Mouse (Mus musculus): ENCODE measurements around the gene Sbno2.

Sbno2 gene

GRCm38 (mm10) chr10:80105460-80105859, at the start of gene Sbno2:
Sbno2 (minus strand) TSS chr10:80105571.
- DNase-seq = no peak

- DNase-seq = no peak
Measured at GRCm38 (mm10) chr10:80154384-80154783, 49.0 kb upstream of the Sbno2 start.

DNA sequence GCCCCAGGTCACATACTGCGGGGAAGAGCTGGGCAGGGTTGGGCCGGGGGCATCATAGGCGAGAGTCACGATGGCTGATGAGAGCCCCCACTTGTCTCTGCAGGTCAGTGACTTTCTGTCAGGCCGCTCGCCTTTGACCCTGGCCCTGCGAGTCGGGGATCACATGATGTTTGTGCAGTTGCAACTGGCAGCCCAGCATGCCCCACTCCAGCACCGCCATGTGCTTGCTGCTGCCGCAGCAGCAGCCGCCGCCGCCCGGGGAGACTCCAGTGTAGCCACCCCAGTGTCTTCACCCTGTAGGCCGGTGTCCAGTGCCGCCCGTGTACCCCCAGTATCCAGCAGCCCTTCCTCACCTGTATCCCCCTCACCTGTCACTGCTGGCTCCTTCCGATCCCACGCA, 48.3 kb upstream of the Sbno2 start:
- no peak for DNase-seq

- no peak for DNase-seq
Measured at GRCm38 (mm10) chr10:80152873-80153260, 47.5 kb upstream of the Sbno2 start.

GRCm38 (mm10) chr10:80152071-80152872, 46.9 kb upstream of the Sbno2 start:
- no peak for DNase-seq

DNA sequence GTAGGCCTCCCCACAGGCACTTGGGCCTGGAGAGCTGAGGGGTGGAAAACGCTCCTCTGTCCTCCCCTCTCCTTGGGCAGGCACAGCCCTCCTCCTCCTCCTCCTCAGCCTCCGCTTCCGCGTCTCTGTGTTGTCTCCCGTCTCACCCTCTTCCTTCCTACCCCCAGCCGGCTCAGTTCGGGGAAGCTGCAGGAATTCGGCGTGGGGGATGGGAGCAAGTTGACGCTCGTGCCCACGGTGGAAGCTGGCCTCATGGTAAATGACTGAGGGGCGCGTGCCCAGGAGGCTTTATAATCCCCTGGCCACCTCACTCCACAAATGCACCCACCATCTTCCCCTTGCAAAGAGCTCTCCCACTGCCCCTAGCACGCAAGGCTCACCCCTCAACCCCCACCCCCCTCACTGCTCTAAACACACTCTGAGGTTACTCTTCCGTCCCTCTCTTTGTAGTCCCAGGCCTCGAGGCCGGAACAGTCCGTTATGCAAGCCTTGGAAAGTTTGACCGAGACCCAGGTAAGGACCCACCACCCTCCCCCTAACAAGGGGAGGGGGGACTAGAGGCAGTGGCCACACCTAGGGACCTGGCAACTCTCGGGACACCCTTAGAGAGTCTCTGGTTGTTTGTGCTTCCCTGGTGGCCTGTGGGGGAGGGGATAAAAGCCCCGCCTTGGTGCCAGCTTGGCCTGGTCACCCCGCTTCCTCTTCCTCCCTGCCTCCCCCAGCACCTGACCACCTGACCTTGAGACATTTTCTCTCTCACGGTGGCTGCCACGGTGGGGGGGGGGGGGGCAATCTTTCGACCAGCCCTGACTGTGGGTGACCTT, 46.1 kb upstream of the Sbno2 start:
- no peak for DNase-seq

- DNase-seq = no peak
Measured at GRCm38 (mm10) chr10:80150226-80151210, 45.1 kb upstream of the Sbno2 start.

- DNase-seq = peak; percentile 99
Measured at GRCm38 (mm10) chr10:80149291-80150225, 44.2 kb upstream of the Sbno2 start.

DNA sequence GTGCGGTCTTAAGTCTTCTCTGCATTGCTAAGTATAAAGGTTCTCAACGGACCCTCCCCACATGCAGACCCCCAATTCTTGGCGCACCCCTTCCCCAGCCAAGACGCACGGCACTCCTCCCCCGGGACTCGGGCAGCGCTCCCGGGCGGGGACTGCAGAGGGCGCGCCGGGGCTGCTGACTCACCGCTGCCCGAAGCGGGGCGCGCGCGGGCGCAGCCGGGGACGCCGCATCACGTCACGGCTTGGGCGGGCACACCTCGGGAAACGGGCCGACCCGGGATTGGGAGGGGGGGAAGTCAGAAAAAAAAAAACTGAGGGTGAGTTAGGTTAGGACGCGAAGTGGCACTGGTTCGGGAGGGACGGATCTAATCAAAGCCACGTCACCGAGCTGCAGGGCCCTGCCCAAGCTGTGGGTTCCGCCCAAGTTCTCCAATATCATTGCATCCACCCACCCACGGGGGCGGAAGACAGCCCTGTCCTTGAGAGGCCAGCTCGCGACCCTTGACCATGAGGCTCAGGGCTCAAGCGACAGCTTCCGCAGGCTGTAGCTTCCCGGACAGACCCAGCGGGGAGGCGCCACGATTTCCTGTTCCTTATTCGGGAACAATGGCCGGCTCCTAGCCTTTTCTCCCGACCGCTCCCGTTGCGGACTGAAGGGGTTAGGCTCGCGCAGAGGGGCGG, 43.4 kb upstream of the Sbno2 start:
- DNase-seq = peak; percentile 94

- DNase-seq = no peak
Measured at GRCm38 (mm10) chr10:80147719-80148601, 42.6 kb upstream of the Sbno2 start, which contains the start of gene Midn. Midn (plus strand) TSS chr10:80148272.

DNA sequence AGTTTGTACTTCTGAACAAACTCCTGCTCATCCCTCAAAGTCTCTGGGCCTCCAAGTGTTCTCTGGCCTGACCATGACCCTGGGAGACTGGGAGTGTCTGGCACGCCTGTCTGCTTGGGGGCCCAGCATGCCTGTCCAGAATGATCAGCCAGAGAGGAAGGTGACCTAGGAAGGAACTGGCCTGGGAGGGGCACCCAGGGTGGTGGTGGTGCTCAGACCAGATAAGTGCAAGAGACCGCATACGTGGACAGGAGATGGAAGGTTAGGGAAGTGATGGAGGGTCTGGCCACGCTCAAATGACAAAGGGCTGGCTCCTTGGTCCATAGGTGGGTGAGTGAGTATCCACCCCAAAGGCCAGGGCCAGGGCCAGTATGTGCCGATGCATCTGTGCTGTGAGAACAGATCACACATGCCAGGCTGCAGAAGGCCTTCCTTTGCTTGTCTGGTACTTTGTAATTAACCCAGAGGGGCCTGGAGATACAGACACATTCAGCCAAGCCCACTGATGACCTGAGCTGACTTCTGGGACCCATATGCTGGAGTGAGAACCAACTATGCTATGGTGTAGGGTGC, 41.9 kb upstream of the Sbno2 start:
- DNase-seq = no peak

- DNase-seq = no peak
Measured at GRCm38 (mm10) chr10:80146568-80147011, 41.2 kb upstream of the Sbno2 start.

- DNase-seq = no peak
Measured at GRCm38 (mm10) chr10:80145896-80146295, 40.5 kb upstream of the Sbno2 start.

- DNase-seq = no peak
Measured at GRCm38 (mm10) chr10:80144864-80145838, 39.8 kb upstream of the Sbno2 start.

DNA sequence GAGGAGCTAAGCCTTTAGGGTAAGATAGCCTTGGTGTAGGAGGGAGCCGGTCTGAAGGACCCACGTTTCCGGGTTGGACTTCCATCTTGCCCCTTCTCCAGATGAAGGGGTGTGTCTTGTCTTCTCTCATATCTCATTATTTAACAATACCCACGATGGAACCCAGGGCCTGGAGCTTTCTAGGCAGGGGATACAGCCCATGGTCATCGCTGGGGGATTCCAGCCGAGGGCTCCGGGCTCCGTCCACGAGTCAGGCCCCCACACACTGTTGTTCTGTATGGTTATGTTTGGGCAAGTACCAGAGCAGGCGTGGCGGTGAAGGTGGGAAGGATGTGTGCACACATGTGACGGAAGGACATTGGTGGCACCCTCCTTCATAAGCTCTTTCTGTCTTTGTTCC, 38.8 kb upstream of the Sbno2 start:
- no peak for DNase-seq

GRCm38 (mm10) chr10:80143664-80144063, 38.3 kb upstream of the Sbno2 start:
- DNase-seq = no peak

GRCm38 (mm10) chr10:80142530-80142925, 37.2 kb upstream of the Sbno2 start:
- DNase-seq = no peak

Measured in right cerebral cortex, postnatal 25 days (tissue).